Mouse (Mus musculus): ENCODE data around the gene Ptgfrn.
A peak's percentile ranks its signal among the peaks of the same experiment; 100 is the strongest.

Ptgfrn gene

GRCm38 (mm10) chr3:101003575-101004356 lies 106.3 kb downstream of the Ptgfrn start:
- DNase-seq (ENCODE audit: low spot score) = no peak

DNA sequence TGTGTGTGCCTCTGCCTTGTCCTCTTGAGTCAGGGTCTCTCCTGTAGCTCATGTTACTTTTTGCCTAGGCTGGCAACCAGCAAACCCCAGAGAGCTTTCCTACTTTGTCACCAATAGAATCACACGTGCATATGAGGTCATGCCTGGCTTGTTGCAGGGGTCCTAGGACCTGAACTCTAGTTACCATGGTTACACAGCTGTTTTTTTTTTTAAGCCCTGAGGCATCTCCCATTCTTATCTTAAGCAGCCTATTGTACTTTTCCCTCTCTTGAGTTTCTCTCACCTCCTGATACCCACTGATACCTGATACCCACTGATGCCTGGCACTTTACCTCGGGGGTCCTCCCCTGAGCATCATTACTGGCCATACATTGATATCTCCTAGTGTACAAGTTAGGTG lies 110.3 kb downstream of the Ptgfrn start:
- no peak for DNase-seq (ENCODE audit: low spot score)

- DNase-seq (ENCODE audit: low spot score) = peak; percentile 56
Observed at GRCm38 (mm10) chr3:100998904-100999340, 111.2 kb downstream of the Ptgfrn start.

GRCm38 (mm10) chr3:100997785-100998570 lies 112.1 kb downstream of the Ptgfrn start:
- DNase-seq (ENCODE audit: low spot score) = no peak

DNA sequence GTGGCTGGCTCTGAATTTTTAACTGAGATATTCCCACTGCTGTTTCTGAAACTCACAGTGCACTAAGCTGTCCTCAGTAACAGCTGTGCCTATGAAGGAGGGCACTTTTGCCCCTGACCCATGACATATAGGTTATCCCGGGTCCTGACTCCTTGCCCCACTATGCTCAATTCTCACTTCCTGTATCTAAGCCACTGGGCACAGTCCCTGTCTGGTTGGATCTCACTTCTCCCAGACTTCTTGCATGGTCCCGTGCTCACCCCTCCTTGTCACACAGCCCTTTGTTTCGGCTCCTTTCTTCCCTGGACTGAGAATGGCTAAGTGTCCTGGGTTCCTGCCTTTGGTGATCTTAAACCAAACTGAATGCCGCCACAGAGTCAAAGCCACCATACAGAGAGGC lies 115.8 kb downstream of the Ptgfrn start:
- DNase-seq (ENCODE audit: low spot score) = no peak

- no peak for DNase-seq (ENCODE audit: low spot score)
Observed at GRCm38 (mm10) chr3:100993718-100994117, 116.4 kb downstream of the Ptgfrn start.

GRCm38 (mm10) chr3:100993158-100993557 lies 116.9 kb downstream of the Ptgfrn start:
- no peak for DNase-seq (ENCODE audit: low spot score)
